Mouse (Mus musculus): ENCODE measurements around the gene Atp6v0a2.
"Not testable (repeated sequence)": the region's sequence is repeated elsewhere in the genome, so short reads cannot be mapped to it uniquely, and the experiment has no call there.

DNA sequence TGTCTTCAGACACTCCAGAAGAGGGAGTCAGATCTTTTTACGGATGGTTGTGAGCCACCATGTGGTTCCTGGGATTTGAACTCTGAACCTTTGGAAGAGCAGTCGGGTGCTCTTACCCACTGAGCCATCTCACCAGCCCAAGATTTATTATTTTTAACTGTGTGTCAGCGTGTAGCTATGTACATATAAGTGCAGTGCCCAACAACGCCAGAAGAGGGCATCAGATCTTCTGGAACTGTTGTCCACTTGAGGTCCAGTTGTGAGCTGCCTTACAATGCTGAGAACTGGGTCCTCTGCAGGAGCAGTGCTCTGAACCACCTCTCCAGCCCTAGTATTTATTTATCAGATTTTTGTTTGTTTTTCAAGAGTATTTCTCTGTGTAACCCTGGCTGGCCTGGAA, 6.7 kb downstream of the Atp6v0a2 start:
- not testable (repeated sequence) for TF ChIP-seq CTCF (IDR thresholded peaks at IDR 0.05; ENCODE audit: borderline replicate concordance, insufficient read depth, low read length); POLR2A (IDR thresholded peaks at IDR 0.05; ENCODE audit: low read depth, low read length)
